Comparison of ENCODE assay signal across 27 mouse cellular contexts in genomic region chr7:79731438-79731837, GRCm38 (mm10). TPM values are rescaled to one million over a fixed set of nuclear protein-coding genes. Genes with fewer than 3 reads are reported as not detected.
"Had no signal": no experiment of that assay in that cellular context is flagged by ENCODE, and none has a peak within 500 bp of the region (broad histone marks: within the 10 kb centered on the region; RNA-seq: fewer than 3 reads in every experiment).

No protein-coding gene starts in this region.

- H3K4me3 ChIP-seq: left cerebral cortex, adult 2 months; liver, embryonic 13.5 days; midbrain, embryonic 12.5 days; midbrain, embryonic 15.5 days; myocyte; neural tube, embryonic 13.5 days had no signal

- H3K36me3 ChIP-seq: liver, embryonic 13.5 days; midbrain, embryonic 12.5 days; midbrain, embryonic 15.5 days; neural tube, embryonic 13.5 days had no signal

- H3K27ac ChIP-seq: left cerebral cortex, adult 2 months; liver, embryonic 13.5 days; midbrain, embryonic 12.5 days; midbrain, embryonic 15.5 days; neural tube, embryonic 13.5 days; stomach, postnatal 0 days had no signal

- DNase-seq: kidney, adult 9 months; kidney, postnatal 14 days; layer of hippocampus, postnatal 36 days; liver, embryonic 13.5 days; lung, adult 2 months; lung, postnatal 14 days; lung, postnatal 4 days; retina, postnatal 1 day; right cerebral cortex, postnatal 25 days; thymus, postnatal 36 days had no signal

- H3K4me1 ChIP-seq: liver, embryonic 13.5 days; midbrain, embryonic 15.5 days; neural tube, embryonic 13.5 days had no signal

- H3K27me3 ChIP-seq: midbrain, embryonic 15.5 days; neural tube, embryonic 13.5 days had no signal

RNA-seq across cellular contexts. Expression of gene Plin1, which starts 1.3 kb away (rescaled TPM):
- total RNA-seq: left cerebral cortex, adult 2 months; left cerebral cortex, postnatal 10 days; left cerebral cortex, postnatal 36 days; megakaryocyte progenitor cell, adult 5-6 weeks; megakaryocyte-erythroid progenitor cell, adult 5-6 weeks; monocyte, adult 5-6 weeks; neutrophil, adult 5-6 weeks had no signal
- polyA plus RNA-seq: limb, embryonic 11.5 days; liver, adult 2 months; liver, embryonic 13.5 days; liver, embryonic 16.5 days; midbrain, embryonic 12.5 days; myocyte; neural tube, embryonic 13.5 days; stomach, embryonic 14.5 days; stomach, postnatal 0 days had no signal

RNA-seq across cellular contexts. Expression of gene Pex11a, which starts 11.5 kb away (rescaled TPM):
- total RNA-seq: neutrophil, adult 5-6 weeks had no signal

RNA-seq across cellular contexts. Expression of gene Wdr93, which starts 11.5 kb away (rescaled TPM):
- total RNA-seq: megakaryocyte progenitor cell, adult 5-6 weeks; megakaryocyte-erythroid progenitor cell, adult 5-6 weeks; monocyte, adult 5-6 weeks; neutrophil, adult 5-6 weeks had no signal
- polyA plus RNA-seq: spleen, adult 2 months had no signal

RNA-seq across cellular contexts. Expression of gene Kif7, which starts 15.9 kb away (rescaled TPM):
- total RNA-seq: monocyte, adult 5-6 weeks had no signal
